Mouse (Mus musculus): Measurements from ENCODE around the gene Srebf1. TPM values are rescaled to one million over a fixed set of nuclear protein-coding genes. Genes with fewer than 3 reads are reported as not detected.

Gene Srebf1
- polyA plus RNA-seq (2016; fragmentation: Nextera tagmentation; extraction: Ambion mirVana), result 46.8 and 56.8 TPM in 2 replicates

DNA sequence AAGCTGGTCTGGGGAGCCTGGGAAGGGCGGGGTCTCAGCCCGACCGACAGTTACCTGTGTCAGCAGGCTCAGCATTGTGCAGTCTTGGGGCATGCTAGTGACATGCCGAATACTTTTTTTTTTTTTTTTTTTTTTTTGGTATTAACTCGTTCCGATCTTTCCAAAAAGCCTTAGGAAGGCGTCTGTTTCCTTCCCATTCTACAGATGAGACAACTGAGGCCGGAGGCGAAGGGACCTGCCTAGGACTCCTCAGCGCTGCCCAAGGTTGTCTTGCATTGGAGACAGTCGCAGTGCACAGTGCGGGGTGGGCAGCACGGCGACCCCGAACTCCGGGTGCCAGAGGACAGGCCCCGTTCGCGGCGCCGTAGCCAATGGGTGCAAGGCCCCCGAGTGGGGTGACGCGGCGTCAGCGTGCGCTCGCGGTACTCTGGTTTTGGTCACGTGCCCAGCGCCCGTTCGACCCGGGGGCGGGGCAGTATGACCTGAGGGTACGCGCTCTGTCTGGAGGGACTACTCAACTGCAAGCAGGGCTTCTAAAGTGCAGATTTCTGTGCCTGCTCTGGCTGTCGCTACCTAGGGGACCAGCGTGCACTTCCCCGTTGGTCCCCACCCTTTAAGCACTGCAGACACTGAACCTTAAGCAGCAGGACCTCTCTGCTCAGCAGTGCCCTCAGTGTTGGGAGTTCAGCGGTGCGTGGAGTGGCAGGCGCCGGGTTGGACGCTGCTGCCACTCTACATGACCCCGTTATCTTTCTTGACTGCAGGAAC lies at the start of gene Srebf1:
TSS of gene Srebf1 (minus strand) at position 113 of the 768 bp plus-strand sequence.
- Histone ChIP-seq H3K27ac (replicated peaks) (peak within 1 kb of the TSS; percentile 71), H3K27me3 (peaks cover 11% of the 10 kb centered on the region), H3K4me2 (replicated peaks) (peak within 1 kb of the TSS; percentile 58), H3K36me3 (0 out of 2 replicates have a peak, but pooled peaks cover 1% of the 10 kb centered on the region), H3K9me3 (no peaks in the 10 kb centered on the region), H3K4me3 (peak within 1 kb of the TSS; percentile 34), H3K9ac (replicated peaks) (peak within 1 kb of the TSS; percentile 43; the same call in 1 of the 2 replicates), H3K4me1 (peaks cover 34% of the 10 kb centered on the region)
- WGBS, result 6% methylated on average over 44 of the region's 46 CpGs
- peak; percentile 66 for ATAC-seq (ENCODE audit: low FRiP score, low read depth)

DNA sequence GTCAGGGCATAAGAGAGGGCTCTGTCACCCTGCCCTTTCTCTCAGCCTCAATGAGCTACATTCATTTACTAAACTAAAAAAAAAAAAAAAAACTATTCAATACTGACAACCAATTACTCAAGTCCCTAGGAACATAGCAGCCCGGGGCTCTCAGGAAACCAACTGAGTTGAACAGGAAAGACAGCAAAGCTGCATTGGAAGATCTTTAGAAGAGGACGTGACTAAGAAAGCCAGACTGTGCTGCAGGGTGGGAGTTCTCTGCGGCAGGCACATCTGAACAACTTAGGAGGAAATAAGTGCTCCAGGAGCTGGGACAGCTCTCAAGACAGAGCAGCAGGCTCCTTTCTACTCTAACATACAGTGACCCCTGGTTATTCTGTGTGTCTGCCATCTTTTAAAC lies 46.2 kb upstream of the Srebf1 start:
- WGBS, result 64% methylated on average over 3 of the region's 3 CpGs

DNA sequence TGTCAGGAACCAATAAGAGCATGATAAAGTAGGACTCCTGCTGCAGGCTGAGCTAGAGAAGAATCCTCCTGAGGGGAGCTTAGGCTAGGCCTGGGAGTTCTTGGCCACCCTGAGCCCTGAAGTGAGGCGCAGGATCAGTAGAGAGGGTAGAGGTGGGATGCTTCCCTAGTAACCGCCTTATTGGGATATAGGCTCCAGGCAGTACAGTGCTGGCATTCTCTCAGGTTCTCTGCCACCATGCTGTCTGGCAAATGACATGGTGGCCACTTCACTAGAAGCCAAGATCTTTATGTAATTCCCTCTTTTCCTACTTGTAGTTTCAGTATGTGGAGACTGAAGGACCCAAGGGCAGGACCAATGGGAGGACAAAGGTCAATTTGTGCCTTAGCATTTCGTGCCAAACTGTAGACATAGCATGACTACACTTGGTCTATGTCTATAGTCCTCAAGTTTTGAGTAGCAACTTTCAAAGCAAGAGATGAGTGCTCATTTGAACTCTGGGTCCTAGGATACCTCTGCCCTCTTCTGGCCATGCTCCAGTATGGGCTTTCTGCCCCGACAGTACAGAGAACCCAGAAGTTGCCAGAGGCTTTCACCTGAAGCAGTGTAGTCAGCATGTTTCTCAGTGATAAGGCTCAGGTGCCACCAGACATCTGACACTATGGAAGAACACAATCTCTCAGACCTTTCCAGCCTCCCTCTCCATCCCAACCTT lies 43.0 kb upstream of the Srebf1 start:
- ATAC-seq (ENCODE audit: low FRiP score, low read depth), result no peak
- 85% methylated on average over 4 of the region's 4 CpGs for WGBS

More for the DNA sequence above, 46.2 kb upstream of the Srebf1 start:
- no peak overlapping the region for H3K9ac ChIP-seq (replicated peaks)
- peaks cover 18% of the 10 kb centered on the region for H3K4me1 ChIP-seq
- H3K27me3 ChIP-seq, result no peaks in the 10 kb centered on the region
- H3K4me3 ChIP-seq, result no peak overlapping the region
- ATAC-seq (ENCODE audit: low FRiP score, low read depth), result no peak
- no peaks in the 10 kb centered on the region for H3K36me3 ChIP-seq
- H3K9me3 ChIP-seq, result no peaks in the 10 kb centered on the region
- no peak overlapping the region for H3K4me2 ChIP-seq (replicated peaks)
- H3K27ac ChIP-seq (replicated peaks), result no peak overlapping the region

DNA sequence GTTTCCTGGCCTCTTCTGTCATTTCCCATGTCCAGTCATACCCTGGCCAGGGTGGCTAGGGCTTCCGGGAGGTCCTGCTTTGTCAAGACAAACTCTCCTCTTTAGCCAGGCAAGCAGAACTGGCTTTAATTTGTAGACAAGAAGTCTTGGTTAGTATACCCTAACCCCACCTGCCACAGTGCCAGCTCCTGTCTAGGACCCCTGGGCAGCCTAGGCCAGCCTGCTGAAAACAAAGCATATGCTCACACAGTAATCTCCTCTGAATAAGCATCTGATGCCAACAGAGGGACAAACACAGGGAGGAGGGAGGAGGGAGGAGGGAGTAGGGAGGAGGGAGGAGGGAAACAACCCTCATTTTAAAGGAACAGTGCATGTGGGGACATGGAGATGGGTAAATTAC lies 42.3 kb upstream of the Srebf1 start:
- Histone ChIP-seq H3K9me3 (no peaks in the 10 kb centered on the region), H3K4me3 (no peak overlapping the region), H3K9ac (replicated peaks) (no peak overlapping the region), H3K36me3 (0 out of 2 replicates have a peak, but pooled peaks cover 5% of the 10 kb centered on the region), H3K27ac (replicated peaks) (no peak overlapping the region), H3K27me3 (no peaks in the 10 kb centered on the region), H3K4me1 (peaks cover 21% of the 10 kb centered on the region), H3K4me2 (replicated peaks) (no peak overlapping the region)
- WGBS, result 77% methylated on average over 1 of the region's 1 CpGs
- ATAC-seq (ENCODE audit: low FRiP score, low read depth), result no peak

More for the DNA sequence above, 43.0 kb upstream of the Srebf1 start:
- H3K9me3 ChIP-seq, result no peaks in the 10 kb centered on the region
- 0 out of 2 replicates have a peak, but pooled peaks cover 5% of the 10 kb centered on the region for H3K36me3 ChIP-seq
- no peak overlapping the region for H3K27ac ChIP-seq (replicated peaks)
- H3K9ac ChIP-seq (replicated peaks), result no peak overlapping the region
- no peaks in the 10 kb centered on the region for H3K27me3 ChIP-seq
- no peak overlapping the region for H3K4me2 ChIP-seq (replicated peaks)
- H3K4me3 ChIP-seq, result no peak overlapping the region
- peaks cover 21% of the 10 kb centered on the region for H3K4me1 ChIP-seq

DNA sequence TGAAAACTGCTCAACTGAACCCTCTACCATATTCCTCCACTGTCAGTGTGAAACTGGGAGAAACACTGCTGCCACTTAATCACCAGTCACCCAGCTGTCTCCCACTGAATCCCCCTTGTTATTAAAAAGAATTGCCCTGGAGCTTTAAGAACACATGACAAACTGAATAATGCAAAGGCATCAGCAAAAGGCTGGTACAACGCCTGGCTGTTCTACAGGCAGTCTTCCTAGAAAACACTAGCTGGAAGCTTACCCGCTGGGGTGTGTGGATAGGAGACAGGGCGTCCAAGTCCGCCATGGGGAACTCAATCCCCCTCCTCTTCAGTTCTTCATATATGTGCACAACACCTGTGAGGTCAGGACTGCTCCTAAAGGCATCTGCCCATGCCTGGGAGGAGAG lies 40.0 kb upstream of the Srebf1 start:
- Histone ChIP-seq H3K4me1 (peaks cover 18% of the 10 kb centered on the region), H3K27ac (replicated peaks) (0 out of 2 replicates have a peak overlapping the region, but pooled peaks have one; percentile 25), H3K27me3 (no peaks in the 10 kb centered on the region), H3K4me3 (no peak overlapping the region), H3K9ac (replicated peaks) (no peak overlapping the region), H3K36me3 (0 out of 2 replicates have a peak, but pooled peaks cover 5% of the 10 kb centered on the region), H3K9me3 (no peaks in the 10 kb centered on the region), H3K4me2 (replicated peaks) (no peak overlapping the region)
- ATAC-seq (ENCODE audit: low FRiP score, low read depth), result no peak
- 83% methylated on average over 4 of the region's 4 CpGs for WGBS

DNA sequence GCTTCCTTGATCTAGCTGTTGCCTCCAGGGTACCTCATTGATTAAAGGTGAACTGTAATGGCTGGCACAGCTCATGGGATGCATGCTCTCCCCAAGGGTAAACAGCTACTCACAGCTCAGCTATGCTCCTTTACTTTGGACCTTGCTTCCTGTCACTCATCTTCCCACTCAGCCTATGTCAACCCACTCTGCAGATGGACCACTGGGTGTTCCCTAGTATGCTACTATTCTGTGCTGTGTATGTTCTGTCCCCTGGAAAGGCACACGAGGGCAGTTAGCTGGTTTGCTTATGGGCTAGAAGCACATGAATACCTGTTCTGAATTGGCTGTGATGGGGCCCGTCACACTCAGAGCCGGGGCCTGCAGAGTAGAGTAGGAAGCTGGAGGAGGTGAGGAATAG lies 38.4 kb upstream of the Srebf1 start:
- H3K4me3 ChIP-seq, result no peak overlapping the region
- no peaks in the 10 kb centered on the region for H3K9me3 ChIP-seq
- H3K4me1 ChIP-seq, result peaks cover 18% of the 10 kb centered on the region
- ATAC-seq (ENCODE audit: low FRiP score, low read depth), result no peak
- whole genome bisulfite sequencing, result 93% methylated on average over 3 of the region's 3 CpGs
- H3K27ac ChIP-seq (replicated peaks), result no peak overlapping the region
- H3K4me2 ChIP-seq (replicated peaks), result no peak overlapping the region
- H3K36me3 ChIP-seq, result 0 out of 2 replicates have a peak, but pooled peaks cover 8% of the 10 kb centered on the region
- no peak overlapping the region for H3K9ac ChIP-seq (replicated peaks)
- no peaks in the 10 kb centered on the region for H3K27me3 ChIP-seq

DNA sequence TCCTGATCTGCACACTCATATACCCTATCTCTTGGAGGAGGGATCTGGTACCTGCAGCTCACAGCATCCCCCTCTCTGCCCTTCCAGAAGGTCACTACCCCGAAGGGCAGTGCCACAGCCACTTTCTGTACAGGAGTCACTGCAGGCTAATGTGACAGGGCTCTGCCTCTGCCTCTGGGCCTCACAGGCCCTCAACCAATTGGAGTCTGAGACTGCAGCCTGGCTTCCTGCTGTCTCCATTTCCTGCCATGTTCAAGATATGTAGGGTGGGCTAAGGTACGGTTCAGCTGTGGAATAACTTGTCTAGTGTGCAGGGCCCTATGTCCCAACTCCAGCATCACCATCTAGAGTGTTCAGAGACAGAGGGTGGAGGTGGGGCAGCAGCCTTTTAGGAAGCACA lies 35.3 kb upstream of the Srebf1 start:
- 83% methylated on average over 2 of the region's 2 CpGs for WGBS
- Histone ChIP-seq H3K36me3 (0 out of 2 replicates have a peak, but pooled peaks cover 8% of the 10 kb centered on the region), H3K4me2 (replicated peaks) (no peak overlapping the region), H3K9me3 (no peaks in the 10 kb centered on the region), H3K27ac (replicated peaks) (no peak overlapping the region), H3K27me3 (no peaks in the 10 kb centered on the region), H3K9ac (replicated peaks) (no peak overlapping the region), H3K4me3 (no peak overlapping the region), H3K4me1 (0 out of 2 replicates have a peak, but pooled peaks cover 4% of the 10 kb centered on the region)
- no peak for ATAC-seq (ENCODE audit: low FRiP score, low read depth)

DNA sequence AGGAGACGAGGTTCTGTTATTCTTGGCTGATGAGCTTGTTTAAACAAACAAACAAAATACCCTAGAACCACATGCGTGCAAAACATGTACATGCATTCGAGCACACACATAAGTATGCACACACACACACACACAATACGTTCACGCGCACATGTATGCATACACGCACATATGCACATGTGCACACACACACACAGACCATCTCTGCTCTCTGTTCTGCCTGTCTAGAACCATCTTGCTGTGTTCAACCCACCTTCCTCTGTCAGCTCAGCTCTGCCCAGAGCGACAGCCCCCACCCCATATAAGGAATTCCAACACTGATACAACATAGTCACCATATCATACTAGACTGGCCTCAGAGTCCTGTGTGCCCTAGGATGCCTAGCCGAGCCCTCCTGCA lies 34.3 kb upstream of the Srebf1 start:
- Histone ChIP-seq H3K4me2 (replicated peaks) (no peak overlapping the region), H3K36me3 (0 out of 2 replicates have a peak, but pooled peaks cover 8% of the 10 kb centered on the region), H3K4me1 (0 out of 2 replicates have a peak, but pooled peaks cover 4% of the 10 kb centered on the region), H3K9me3 (no peaks in the 10 kb centered on the region), H3K4me3 (no peak overlapping the region), H3K27ac (replicated peaks) (no peak overlapping the region), H3K9ac (replicated peaks) (no peak overlapping the region), H3K27me3 (no peaks in the 10 kb centered on the region)
- no peak for ATAC-seq (ENCODE audit: low FRiP score, low read depth)
- 88% methylated on average over 9 of the region's 9 CpGs for WGBS

DNA sequence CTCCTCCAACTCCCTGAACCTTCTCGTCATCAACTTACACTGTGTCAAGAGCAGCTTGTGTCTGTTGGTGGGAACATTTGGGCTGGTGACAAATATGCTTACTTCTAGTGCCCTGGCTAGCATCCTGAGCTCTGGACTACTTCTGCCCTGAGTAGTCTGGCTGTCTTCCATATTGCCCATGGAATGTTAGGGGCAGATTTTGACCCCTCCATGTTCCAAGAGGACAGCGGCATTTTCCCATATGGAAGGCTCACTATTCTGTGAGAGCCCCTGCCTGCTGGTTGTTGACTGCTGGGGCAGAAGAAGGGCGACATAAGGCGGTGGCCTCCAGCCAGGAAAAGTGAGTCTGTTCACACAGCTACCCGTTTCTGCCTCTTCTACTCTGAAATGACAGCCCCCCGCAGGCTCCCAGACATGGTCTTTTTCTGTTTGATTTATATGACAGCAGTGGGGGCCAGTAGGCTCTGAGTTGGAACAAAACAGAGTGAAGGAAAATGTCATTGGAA lies 33.8 kb upstream of the Srebf1 start:
- ATAC-seq (ENCODE audit: low FRiP score, low read depth), result no peak
- no peak overlapping the region for H3K9ac ChIP-seq (replicated peaks)
- WGBS, result 79% methylated on average over 6 of the region's 6 CpGs
- H3K9me3 ChIP-seq, result no peaks in the 10 kb centered on the region
- 0 out of 2 replicates have a peak, but pooled peaks cover 8% of the 10 kb centered on the region for H3K36me3 ChIP-seq
- no peak overlapping the region for H3K4me3 ChIP-seq
- H3K4me1 ChIP-seq, result 0 out of 2 replicates have a peak, but pooled peaks cover 4% of the 10 kb centered on the region
- H3K27ac ChIP-seq (replicated peaks), result no peak overlapping the region
- no peaks in the 10 kb centered on the region for H3K27me3 ChIP-seq
- H3K4me2 ChIP-seq (replicated peaks), result no peak overlapping the region

DNA sequence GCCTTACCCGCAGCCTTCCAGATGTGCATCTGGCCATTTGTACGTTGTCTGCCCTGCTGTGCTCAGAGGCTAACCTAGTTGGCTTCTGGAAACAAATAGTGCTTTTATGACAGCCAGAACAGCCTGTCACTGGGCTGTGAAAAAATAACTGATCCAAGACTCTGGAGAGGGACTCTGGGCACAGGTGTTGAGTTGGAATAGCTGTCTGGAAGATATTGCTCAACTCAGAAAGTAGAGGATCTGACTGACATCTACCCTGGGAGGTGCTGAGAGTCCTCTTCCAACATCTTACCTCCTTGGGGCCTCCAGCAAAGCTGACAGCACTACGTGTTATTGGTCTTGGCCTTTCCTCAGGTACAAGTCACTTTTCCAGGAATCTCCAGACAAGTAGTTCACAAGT lies 33.3 kb upstream of the Srebf1 start:
- no peak overlapping the region for H3K27ac ChIP-seq (replicated peaks)
- 0 out of 2 replicates have a peak, but pooled peaks cover 4% of the 10 kb centered on the region for H3K4me1 ChIP-seq
- H3K4me3 ChIP-seq, result no peak overlapping the region
- H3K9ac ChIP-seq (replicated peaks), result no peak overlapping the region
- no peaks in the 10 kb centered on the region for H3K9me3 ChIP-seq
- no peak overlapping the region for H3K4me2 ChIP-seq (replicated peaks)
- no peaks in the 10 kb centered on the region for H3K27me3 ChIP-seq
- H3K36me3 ChIP-seq, result 0 out of 2 replicates have a peak, but pooled peaks cover 4% of the 10 kb centered on the region
- no peak for ATAC-seq (ENCODE audit: low FRiP score, low read depth)
- 91% methylated on average over 3 of the region's 3 CpGs for WGBS

DNA sequence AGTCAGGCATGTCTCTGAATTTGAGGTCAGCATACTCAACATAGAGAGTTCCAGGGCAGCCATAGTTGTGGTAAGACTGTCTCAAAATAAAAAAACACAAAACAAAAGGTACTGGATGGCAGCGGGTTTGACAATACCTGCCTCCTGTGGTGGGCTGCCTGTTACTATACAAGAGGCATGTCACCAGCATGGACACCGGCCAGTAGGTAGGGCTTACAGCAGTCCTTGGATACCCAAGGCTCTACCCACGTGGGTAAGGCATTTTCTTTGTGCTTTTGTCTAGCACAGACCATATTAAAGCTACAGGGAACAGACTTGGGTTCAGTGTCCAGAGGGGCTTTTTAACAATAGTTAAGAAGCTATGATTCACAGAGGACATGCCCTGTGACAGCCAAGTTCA lies 32.8 kb upstream of the Srebf1 start:
- no peak for ATAC-seq (ENCODE audit: low FRiP score, low read depth)
- H3K27me3 ChIP-seq, result no peaks in the 10 kb centered on the region

More for the DNA sequence above, 32.8 kb upstream of the Srebf1 start:
- Histone ChIP-seq H3K27ac (replicated peaks) (no peak overlapping the region), H3K36me3 (0 out of 2 replicates have a peak, but pooled peaks cover 6% of the 10 kb centered on the region), H3K9me3 (no peaks in the 10 kb centered on the region), H3K4me3 (no peak overlapping the region), H3K9ac (replicated peaks) (no peak overlapping the region), H3K4me2 (replicated peaks) (no peak overlapping the region), H3K4me1 (0 out of 2 replicates have a peak, but pooled peaks cover 4% of the 10 kb centered on the region)
- WGBS, result 70% methylated on average over 3 of the region's 3 CpGs

Data from midbrain, embryonic 12.5 days (tissue).